Mouse (Mus musculus): Measurements from ENCODE around the gene Enox1.

GRCm38 (mm10) chr14:77368411-77368810, 211.8 kb downstream of the Enox1 start:
- TF ChIP-seq CTCF (IDR thresholded peaks at IDR 0.05; ENCODE audit: insufficient read depth, low read length) (no peak), POLR2A (IDR thresholded peaks at IDR 0.05; ENCODE audit: borderline replicate concordance, extremely low read depth, low read depth, low read length) (no peak)
